Mouse (Mus musculus): ENCODE results near the gene Tomm6. TPM values are rescaled to one million over a fixed set of nuclear protein-coding genes. Genes with fewer than 3 reads are reported as not detected.

Gene Tomm6
- polyA plus RNA-seq, 1 experiment, result 167 TPM

DNA sequence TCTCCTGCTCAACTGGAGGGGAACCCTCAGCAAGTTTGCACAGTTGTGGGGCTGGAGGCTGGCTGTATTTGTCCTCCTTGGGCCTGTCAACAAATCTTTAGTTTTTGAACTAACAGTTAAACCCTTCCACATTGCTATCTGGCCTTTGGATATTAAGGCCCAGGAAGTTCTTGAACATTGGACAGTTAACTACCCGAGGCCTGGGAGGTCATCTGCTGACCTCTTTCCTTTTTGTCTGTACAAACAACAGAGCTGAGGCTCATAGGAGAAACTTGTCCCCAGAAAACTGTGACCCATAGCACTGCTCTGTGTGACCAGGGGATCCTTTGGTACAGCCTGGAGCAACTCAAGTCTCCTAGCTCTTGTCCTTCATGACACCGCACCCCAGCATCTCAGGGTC is 10.9 kb upstream of the Tomm6 start:
- no peak overlapping the region for H3K4me3 ChIP-seq (ENCODE audit: insufficient read depth, low read length)
- TF ChIP-seq CTCF (IDR thresholded peaks at IDR 0.05; ENCODE audit: extremely low read depth, insufficient read depth, low read length) (no peak), POLR2A (IDR thresholded peaks at IDR 0.05; ENCODE audit: extremely low read depth, insufficient read depth, low read length) (no peak)
- H3K4me1 ChIP-seq (ENCODE audit: control insufficient read depth, insufficient read depth, low read length), result no peaks in the 10 kb centered on the region; the same call in 1 of the 2 replicates
- H3K27ac ChIP-seq (ENCODE audit: insufficient read depth, low read length), result no peak overlapping the region

DNA sequence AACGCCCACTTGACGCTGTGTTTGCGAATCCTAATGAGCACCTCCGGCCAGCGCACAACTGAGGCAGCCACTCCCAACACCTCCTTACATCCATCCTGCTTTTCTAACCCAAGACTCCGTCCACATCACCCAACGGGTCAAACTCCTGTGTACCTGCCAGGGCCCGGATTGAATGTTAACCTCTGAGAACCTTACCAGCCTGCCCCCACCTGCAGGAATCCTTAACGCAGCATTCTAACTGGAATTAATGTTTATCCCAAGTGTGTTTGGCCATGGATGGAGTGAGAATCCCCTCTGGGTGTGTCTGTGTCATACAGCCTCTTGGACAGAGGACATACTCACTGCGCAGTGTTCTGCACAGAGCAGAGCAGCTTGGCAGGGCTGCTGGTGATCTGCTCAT is 10.0 kb upstream of the Tomm6 start:
- TF ChIP-seq CTCF (IDR thresholded peaks at IDR 0.05; ENCODE audit: extremely low read depth, insufficient read depth, low read length) (no peak), POLR2A (IDR thresholded peaks at IDR 0.05; ENCODE audit: extremely low read depth, insufficient read depth, low read length) (no peak)
- no peak overlapping the region for H3K27ac ChIP-seq (ENCODE audit: insufficient read depth, low read length)
- no peaks in the 10 kb centered on the region; the same call in 1 of the 2 replicates for H3K4me1 ChIP-seq (ENCODE audit: control insufficient read depth, insufficient read depth, low read length)
- H3K4me3 ChIP-seq (ENCODE audit: insufficient read depth, low read length), result no peak overlapping the region

DNA sequence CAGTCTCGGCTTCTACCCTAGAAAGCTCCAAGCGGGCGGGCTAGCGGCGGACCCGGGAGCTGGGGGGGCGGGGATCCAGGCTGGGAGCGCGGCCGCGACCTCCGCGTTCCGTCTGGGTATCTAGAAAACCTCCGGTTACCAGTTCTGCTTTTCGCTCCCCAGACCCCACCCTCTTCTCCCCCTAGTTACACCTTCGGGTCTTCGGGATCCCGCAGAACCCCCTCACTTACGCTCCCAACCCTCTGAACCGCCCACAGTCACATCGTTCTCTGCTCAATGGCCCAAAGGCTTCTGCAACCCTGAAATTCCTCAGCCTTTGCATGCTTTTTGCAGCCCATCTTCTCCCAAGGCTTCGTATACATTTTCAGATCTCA is 7.1 kb upstream of the Tomm6 start:
- no peak overlapping the region for H3K27ac ChIP-seq (ENCODE audit: insufficient read depth, low read length)
- no peak for TF ChIP-seq CTCF (IDR thresholded peaks at IDR 0.05; ENCODE audit: extremely low read depth, insufficient read depth, low read length)
- no peak for TF ChIP-seq POLR2A (IDR thresholded peaks at IDR 0.05; ENCODE audit: extremely low read depth, insufficient read depth, low read length)
- no peaks in the 10 kb centered on the region; the same call in 1 of the 2 replicates for H3K4me1 ChIP-seq (ENCODE audit: control insufficient read depth, insufficient read depth, low read length)
- H3K4me3 ChIP-seq (ENCODE audit: insufficient read depth, low read length), result peak overlapping the region; percentile 48

DNA sequence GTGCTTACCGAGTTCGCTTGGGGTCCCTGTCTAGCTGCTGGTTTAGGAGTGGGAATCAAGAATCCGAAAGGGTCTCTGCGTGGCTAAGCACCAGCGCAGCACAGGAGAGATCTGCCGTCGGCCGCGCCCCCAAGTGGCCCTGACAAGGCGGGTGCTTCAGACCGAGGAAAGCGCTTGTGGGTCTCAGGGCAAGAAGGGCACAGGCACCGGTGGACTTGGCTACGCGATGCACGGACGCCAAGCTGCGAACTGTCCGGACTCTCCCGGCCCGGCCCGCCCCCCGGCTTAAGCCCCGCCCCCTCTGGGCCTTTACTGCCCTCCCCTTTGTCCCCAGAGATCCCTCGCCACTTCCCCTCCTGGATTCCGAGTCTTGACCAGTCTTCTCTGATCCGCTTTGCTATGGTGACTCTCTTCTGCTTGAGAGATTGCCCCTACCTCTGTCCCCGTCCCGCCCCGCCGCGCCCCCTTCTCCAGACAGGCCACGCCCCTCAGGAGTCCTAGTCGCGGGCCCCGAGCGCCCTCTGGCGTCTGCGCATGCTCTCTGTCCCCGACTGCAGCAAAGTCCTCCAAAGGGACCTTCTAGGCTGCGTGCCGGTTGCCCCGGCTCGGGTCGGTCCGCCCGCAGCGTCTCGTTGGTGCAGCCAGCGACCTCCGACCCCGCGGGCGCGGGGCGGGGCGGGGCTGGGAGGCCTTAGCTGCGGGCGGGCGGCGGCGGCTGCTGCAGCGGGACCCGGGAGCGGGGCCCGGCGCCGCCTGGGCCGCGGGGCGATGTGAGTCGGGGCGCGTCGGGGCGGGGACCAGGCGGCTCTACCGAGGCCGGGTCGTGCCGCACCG is 6.5 kb upstream of the Tomm6 start, which contains the start of gene Prickle4:
Gene Prickle4, minus strand, starts transcription at position 234 of the 834 bp plus-strand sequence.
- peak; percentile 35; the same call in 1 of the 2 replicates for TF ChIP-seq POLR2A (IDR thresholded peaks at IDR 0.05; ENCODE audit: extremely low read depth, insufficient read depth, low read length)
- peak; percentile 45 for TF ChIP-seq CTCF (IDR thresholded peaks at IDR 0.05; ENCODE audit: extremely low read depth, insufficient read depth, low read length)
- H3K4me1 ChIP-seq (ENCODE audit: control insufficient read depth, insufficient read depth, low read length), result no peaks in the 10 kb centered on the region; the same call in 1 of the 2 replicates
- peak within 1 kb of the TSS; percentile 48 for H3K4me3 ChIP-seq (ENCODE audit: insufficient read depth, low read length)
- H3K27ac ChIP-seq (ENCODE audit: insufficient read depth, low read length), result no peak within 1 kb of the TSS

DNA sequence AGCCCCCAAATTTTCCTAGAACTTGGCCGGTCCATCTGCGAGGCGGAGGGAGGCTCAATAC is 6.1 kb upstream of the Tomm6 start, which contains the start of gene Gm21981:
Gene Gm21981, minus strand, starts transcription at position 14 of the 61 bp plus-strand sequence.
- Histone ChIP-seq H3K4me1 (ENCODE audit: control insufficient read depth, insufficient read depth, low read length) (peaks cover 1% of the 10 kb centered on the region; the same call in 1 of the 2 replicates), H3K4me3 (ENCODE audit: insufficient read depth, low read length) (peak within 1 kb of the TSS; percentile 48), H3K27ac (ENCODE audit: insufficient read depth, low read length) (no peak within 1 kb of the TSS)
- TF ChIP-seq POLR2A (IDR thresholded peaks at IDR 0.05; ENCODE audit: extremely low read depth, insufficient read depth, low read length), result no peak

DNA sequence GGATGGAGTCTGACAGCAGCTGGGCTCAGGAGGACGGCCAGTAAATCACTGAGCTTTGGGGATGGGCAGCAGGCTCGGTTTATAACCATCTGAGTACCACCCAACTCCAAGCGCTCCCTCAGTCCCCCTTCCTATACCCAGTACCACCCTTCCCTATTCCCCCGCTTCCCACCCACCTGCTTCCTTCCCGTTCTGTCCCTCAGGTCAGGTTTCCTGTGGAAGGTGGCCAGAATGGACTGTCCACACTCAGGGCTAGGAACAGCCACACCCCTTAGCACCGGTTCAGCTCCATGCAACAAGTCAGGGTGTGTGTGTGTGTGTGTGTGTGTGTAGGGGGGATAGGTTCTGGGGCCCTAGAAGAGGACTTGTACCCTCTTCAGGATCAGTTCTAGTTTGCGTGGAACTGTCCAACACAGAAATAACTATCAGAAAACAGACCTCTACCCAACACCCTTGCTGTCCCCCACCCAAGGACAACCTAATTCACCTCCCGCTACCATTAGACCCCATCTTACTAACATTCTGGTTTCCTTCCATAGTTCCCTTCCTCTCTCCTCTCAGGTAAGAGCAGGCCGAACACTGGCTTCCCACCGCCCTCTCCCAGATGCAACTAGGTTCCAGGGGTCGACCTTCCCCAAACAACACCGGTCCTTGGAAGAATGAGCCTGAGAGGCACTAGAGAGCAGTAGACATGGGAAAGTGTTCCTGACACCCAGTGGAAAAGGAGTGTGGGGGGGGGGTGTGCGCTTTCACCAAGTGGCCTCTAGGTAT is 5.7 kb upstream of the Tomm6 start:
- peaks cover 1% of the 10 kb centered on the region; the same call in 1 of the 2 replicates for H3K4me1 ChIP-seq (ENCODE audit: control insufficient read depth, insufficient read depth, low read length)
- no peak for TF ChIP-seq POLR2A (IDR thresholded peaks at IDR 0.05; ENCODE audit: extremely low read depth, insufficient read depth, low read length)
- no peak for TF ChIP-seq CTCF (IDR thresholded peaks at IDR 0.05; ENCODE audit: extremely low read depth, insufficient read depth, low read length)
- peak overlapping the region; percentile 48 for H3K4me3 ChIP-seq (ENCODE audit: insufficient read depth, low read length)
- no peak overlapping the region for H3K27ac ChIP-seq (ENCODE audit: insufficient read depth, low read length)

DNA sequence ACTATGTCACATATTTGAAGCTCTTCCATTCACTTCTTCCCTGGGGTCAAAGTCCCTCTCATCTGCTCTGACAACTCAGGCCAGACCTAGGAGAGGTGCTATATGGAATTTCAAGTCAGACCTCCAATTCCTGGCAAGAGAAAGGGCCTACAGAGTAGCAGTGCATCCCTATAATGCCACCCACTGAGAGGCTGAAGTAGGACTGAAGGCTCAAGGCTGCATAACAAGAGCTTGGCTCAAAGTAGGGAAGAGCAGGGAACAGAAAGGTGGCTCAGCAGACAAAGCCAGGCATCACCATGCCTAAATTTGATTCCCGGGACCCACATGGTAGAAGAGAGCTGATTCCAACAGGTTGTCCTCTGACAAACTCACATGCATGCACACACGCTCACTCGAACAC is 3.5 kb upstream of the Tomm6 start:
- H3K4me3 ChIP-seq (ENCODE audit: insufficient read depth, low read length), result no peak overlapping the region
- TF ChIP-seq POLR2A (IDR thresholded peaks at IDR 0.05; ENCODE audit: extremely low read depth, insufficient read depth, low read length) (no peak), CTCF (IDR thresholded peaks at IDR 0.05; ENCODE audit: extremely low read depth, insufficient read depth, low read length) (no peak)
- peaks cover 1% of the 10 kb centered on the region; the same call in 1 of the 2 replicates for H3K4me1 ChIP-seq (ENCODE audit: control insufficient read depth, insufficient read depth, low read length)
- H3K27ac ChIP-seq (ENCODE audit: insufficient read depth, low read length), result no peak overlapping the region

DNA sequence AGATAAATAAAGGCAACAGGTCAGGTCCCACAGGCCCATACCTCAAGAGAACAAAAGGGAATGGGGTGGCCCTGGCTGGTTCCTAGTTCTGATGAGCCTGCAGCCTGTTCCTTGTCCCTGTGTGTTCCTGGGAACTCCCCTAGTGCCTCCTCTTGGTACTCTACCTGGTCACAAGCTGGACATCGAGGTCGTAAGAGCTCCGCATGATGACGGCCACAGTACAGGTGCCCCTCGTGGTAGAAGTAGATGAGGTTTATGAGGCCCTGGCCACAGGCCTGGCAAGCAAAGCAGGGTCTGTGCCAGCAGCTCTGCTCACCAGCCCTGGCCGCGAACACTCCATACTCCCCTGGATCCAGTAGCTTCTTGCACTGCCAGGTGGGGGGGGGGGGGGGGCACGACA is 1.7 kb upstream of the Tomm6 start:
- Histone ChIP-seq H3K4me3 (ENCODE audit: insufficient read depth, low read length) (peak overlapping the region; percentile 58; the same call in 1 of the 2 replicates), H3K27ac (ENCODE audit: insufficient read depth, low read length) (no peak overlapping the region), H3K4me1 (ENCODE audit: control insufficient read depth, insufficient read depth, low read length) (peaks cover 3% of the 10 kb centered on the region; the same call in 1 of the 2 replicates)
- TF ChIP-seq POLR2A (IDR thresholded peaks at IDR 0.05; ENCODE audit: extremely low read depth, insufficient read depth, low read length), result no peak
- no peak for TF ChIP-seq CTCF (IDR thresholded peaks at IDR 0.05; ENCODE audit: extremely low read depth, insufficient read depth, low read length)

DNA sequence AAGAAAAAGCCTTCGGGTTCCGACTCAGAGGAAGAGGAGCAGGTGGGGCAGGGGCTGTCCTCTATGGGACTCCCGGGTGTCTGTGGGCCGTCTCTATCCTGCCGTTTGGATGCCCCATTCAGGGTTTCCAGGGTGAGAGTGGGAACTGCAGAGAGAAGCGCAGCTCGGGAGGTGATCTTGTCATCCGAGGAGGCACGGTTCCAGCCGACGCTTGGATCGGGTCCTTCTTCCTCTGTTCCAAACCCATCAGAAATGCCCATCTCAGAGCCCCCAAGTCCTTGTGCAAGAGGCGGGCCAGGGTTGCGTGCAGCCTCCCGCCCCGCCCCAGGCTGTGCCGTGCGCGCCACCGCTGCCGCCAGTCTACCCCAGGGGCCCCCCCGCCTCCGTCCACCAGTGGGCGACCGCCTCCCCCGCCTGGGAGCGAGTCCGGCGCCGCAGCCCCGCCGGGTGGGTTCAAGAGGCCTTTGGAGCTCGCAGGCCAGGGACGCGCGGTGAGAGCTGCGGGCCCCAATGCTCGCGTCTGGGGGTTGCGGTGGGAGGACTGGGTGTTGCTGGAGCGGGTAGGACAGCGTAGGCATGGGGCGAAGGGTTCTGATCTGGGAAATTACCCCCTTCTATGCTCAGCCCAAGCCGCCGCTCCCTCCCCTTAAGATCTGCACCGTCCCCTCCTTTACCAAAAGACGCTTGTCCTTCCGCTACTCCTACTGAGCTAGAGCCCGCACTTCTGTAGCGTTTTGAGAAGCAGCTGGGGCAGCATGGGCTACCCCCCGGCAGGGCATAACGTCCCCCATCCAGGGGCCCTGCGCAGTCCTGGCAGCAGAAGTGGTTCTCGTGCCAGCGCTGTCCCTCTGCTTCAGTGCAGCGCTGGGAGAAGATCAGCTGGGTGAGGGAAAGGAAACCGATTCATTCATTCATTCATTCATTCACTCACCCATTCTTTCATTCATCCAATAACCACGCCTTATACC is 706 bp upstream of the Tomm6 start, which contains the start of gene Frs3:
Gene Frs3, plus strand, starts transcription at position 423 of the 968 bp plus-strand sequence.
- Histone ChIP-seq H3K27ac (ENCODE audit: insufficient read depth, low read length) (peak within 1 kb of the TSS; percentile 63; the same call in 1 of the 2 replicates), H3K4me1 (ENCODE audit: control insufficient read depth, insufficient read depth, low read length) (peaks cover 3% of the 10 kb centered on the region; the same call in 1 of the 2 replicates), H3K4me3 (ENCODE audit: insufficient read depth, low read length) (peak within 1 kb of the TSS; percentile 58)
- TF ChIP-seq CTCF (IDR thresholded peaks at IDR 0.05; ENCODE audit: extremely low read depth, insufficient read depth, low read length) (no peak), POLR2A (IDR thresholded peaks at IDR 0.05; ENCODE audit: extremely low read depth, insufficient read depth, low read length) (peak; percentile 64)
